Mouse (Mus musculus) kidney, postnatal 25 days (tissue): ENCODE results near the gene Prdm2.

ENCODE experiments used
- DNase-seq, 2 experiments: peaks; one replicate each; pipeline ENCODE4 v3.0.0; 2021; ENCODE audit warnings: mixed read lengths in 2 of 2

Prdm2 gene

DNA sequence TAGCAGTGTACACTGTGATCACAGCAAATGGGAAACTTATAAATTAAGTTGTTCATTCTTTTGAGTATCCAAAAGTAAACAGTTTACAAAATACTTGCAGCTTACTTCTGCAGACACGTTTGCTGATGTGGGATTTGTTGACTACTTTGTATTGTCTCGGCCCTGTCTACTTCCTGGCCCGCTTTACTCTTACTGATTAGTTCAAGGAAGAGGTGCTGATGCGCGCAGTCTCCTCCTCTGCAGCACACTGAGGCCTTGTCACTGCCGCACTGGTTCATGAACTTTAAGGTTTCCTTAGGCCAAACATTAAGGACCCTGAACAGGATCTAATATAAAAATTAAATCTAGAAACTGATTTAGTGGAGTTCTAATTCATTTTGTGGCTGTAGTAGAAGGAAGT is 58.2 kb downstream of the Prdm2 start:
- no peak for DNase-seq

DNA sequence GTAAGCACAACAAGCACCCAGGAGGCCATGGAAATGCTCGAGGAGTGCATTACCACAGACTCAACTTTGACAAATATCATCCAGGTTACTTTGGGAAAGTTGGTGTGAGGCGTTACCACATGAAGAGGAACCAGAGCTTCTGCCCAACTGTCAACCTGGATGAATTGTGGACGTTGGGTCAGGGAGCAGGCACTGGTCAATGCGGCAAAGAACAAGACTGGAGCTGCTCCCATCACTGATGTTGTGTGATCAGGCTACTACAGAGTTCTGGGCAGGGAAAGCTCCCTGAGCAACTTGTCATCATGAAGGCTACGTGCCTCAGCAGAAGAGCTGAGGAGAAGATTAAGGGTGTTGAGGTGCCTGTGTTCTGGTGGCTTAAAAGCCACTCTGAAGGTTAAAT is 60.2 kb downstream of the Prdm2 start:
- DNase-seq, result no peak

DNA sequence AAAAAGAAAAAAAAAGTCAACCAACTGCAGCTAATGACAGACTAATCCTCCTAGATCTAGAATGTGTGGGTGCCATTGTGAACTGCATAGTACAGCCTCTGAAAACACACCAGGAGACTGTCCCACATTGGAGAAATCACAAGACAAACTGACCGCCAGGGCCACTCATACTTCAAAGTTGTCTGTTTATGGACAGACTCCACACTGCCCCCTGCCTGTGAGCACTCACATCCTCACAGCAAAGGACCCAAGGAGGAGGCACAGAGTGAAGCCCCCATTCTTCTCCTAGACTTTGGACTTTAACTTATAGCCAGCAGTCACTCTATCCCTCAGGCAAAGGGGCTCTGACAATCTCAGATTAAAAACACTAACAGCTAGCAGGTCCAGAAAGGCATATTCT is 61.5 kb downstream of the Prdm2 start:
- DNase-seq, result peak; percentile 54 to 56

DNA sequence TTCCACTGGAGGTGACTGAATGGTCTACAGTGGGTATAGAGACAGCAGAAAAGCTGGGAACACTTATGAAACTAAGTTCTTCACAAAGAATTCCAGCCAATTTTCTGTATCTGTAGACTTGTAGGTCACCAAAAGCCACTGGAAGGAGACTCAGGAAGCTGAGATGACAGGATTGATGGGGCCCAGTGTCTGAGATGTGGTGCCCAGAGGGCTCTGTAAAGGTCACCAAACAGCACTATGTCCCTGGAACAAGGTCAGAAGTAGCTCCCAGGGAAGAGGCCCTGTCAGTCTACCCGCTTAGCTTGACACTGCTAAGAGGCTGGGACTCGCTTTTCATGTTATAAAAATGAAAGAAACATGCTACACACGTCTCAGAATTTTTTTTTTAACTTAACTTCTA is 65.1 kb downstream of the Prdm2 start:
- no peak for DNase-seq

DNA sequence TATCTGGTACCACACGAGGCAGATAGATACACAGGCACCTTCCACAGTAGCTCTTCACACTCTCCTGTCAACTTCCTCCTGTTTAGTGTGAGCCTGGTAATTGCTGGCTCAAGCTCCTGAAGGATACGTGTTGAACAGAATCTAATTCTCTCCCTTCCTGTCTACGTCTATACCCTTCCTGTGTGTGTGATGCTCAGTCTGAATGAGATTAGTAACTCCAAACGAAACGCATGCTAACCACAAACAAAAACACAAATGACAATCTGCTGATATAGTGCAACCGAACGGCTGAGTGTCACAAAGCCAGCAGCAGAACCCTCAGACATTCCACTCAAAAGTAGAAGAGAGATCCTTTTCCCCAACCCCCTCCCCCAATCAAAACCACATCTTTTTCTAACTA is 69.2 kb downstream of the Prdm2 start:
- DNase-seq, result no peak

DNA sequence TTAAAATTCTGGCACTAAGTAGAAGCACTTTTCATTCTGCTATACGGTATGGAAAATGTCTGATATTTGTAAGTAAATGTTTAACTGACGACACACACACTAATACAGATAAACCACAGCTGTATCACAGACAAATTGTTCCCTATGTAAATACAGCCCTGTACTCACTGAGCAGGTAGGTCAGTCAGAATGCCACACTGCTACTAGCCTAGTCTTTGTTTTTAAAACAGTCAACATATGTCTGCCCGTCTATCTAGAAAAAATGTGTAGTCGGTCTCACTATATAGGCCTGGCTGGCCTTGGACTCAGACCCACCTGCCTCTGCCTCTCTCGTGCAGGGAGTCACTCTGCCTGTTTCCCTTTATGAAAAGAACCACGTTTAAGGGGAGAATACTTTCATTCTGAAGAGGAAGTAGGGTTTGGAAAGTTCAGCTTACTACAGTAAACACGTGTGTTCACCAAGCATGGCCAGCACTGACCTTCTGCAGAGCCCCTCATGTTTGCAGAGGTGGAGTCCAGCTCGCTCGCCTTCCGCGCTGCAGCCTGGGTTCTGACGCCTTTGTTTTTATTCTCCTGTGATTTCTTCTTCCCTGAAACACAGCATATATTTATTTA is 71.0 kb downstream of the Prdm2 start:
- DNase-seq, result no peak

DNA sequence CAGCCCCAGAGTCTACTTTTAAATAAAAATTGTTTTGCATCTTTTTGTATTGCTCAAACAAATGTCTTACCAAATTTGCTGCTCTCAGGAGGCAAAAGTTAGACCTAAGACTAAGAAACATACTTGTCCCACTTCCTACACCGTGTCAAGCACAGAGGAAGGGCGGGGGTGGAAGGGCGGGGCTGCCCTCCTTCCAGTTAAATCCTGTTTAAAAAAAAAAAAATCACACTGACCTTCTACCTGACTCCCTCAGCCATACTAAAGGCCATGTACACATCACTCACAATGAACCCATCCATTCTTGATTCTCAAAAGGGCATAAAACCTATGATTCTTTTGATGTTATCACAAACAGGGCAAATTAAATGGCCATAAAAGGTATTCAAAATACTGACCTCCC is 71.9 kb downstream of the Prdm2 start:
- DNase-seq, result no peak

DNA sequence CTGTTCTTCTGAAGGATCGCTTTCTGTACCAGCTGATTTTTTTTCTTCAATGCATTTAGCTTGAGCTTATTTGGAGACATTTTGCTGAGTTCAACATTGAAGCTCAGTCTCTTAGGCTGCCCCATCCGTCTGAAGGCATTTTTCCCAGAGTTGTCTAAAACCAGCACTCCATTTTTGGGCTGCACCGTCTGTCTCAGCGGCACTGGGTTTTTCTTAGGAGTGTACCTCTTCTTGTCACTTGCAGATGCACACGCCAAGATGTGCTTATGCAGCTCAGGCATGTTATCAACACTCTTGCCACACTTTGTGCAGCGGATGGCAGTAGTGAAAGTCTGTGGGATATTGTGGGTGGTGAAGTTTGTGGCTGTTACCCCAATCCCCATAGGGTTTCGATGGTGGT is 80.4 kb downstream of the Prdm2 start:
- no peak for DNase-seq

DNA sequence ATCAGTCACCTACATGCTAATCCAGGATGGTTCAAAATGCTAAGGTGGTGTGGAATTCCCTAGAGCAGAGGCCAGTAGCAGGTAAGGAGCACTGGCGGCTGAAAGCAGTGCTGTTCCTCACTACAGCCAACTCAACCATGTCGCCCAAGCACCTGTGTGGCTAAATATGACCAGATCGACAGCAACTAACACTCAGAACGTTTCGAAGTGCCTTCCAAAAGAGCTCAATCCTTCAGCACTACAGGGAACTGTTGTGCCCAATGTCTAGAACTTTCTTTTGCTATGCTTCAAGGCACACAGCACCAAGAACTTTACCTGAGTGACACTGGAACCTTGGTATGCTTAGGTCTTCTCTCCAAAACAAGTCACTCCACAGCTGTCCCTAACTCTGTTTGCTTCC is 82.4 kb downstream of the Prdm2 start:
- DNase-seq, result no peak

DNA sequence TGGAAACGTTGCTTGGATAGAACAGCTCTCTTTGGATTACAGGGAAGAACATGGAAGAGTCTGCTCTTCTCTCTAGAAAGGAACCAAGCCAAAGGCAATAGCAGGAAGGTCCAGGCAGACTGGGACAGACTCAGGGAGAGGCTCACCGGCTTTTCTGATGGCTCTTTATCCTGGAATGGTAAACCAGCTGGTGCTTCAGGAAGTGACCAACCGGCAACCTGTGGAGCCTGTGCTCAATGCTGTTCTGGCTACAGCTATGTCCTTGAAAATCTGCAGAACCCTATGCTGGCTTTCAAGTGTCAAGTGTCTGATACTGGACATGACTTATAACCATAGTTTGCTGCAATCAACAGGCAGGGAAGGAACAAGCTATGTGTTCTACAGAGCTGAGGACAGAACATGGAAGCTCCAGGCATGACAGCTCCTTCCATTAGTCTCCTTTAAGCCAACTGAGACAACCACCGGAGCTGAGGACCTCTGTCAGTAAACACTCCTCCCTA is 83.5 kb downstream of the Prdm2 start:
- no peak for DNase-seq

DNA sequence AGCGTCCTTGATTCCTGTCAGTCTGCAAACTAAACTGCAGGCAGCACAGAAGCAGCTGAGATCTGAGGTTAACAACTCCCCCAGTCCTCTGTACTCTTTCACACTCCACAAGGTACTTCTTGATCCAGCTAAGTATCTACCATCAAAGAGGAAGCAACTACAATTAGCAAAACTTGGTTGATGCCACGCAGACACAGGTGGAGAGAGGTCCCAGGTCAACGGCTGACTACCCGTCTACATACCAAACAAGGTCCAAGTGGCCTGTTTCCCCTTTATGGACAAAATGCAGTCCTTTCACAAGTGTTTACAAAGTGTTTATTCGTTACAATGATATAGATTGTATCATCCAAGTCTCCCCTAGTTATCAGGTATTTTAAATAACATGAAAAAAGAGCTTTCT is 85.6 kb downstream of the Prdm2 start:
- no peak for DNase-seq

DNA sequence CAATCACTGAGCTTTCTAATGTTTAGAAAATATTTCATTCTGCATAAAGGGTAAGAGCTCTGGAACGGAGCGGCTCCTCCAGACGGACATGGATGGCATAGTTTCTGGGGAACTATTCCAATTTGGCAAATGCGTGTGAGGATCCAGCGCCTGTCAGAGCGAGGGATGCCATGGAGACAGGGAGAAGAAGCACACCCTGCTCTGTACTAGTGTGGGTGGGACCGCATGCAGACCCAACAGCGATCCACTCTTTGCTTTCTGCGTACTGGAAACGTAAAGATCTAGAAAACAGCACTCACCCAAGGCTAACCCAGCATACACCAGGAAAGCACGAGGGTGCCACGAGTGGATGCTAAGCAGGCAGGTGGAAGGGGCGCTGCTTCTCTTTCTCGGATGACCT is 86.3 kb downstream of the Prdm2 start:
- DNase-seq, result no peak

DNA sequence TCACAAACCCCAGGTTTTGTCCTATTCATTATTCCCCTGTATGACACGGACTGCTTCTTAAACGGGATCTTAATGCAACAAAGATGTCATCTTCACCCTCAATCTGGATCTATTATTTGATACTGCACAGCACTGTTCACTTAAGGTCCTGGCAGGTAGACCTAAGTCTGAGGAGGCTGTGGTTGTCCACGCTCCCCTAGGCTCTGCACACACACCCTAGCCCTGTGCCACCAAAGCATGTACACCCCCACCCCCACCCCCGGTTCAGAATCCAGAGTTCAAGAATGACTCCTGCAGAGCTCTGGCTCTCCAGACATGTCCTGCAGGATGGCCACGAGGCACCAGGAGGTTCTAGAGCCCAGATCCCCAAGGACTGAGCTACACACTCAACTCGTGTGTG is 87.5 kb downstream of the Prdm2 start:
- no peak for DNase-seq

DNA sequence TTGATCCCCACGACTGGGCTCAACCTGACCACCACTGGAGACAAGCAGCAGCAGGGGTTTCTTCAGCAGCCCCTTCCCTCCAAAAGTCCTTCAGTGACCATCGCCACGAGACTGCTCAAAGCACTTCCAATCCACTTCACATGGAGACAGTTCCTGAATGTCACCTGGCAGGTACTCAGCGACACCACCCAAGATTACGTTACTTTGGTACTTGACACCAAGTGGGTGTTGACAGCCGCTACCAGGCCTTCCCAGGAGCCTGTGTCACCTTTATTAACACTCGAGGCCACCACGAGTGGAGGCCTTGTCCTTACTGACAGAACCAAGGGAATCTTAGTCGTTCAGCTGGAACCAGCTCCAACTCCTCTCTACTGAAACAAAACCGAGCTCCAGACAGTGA is 89.8 kb downstream of the Prdm2 start:
- peak in 1 of 2 experiments; percentile 18 for DNase-seq

DNA sequence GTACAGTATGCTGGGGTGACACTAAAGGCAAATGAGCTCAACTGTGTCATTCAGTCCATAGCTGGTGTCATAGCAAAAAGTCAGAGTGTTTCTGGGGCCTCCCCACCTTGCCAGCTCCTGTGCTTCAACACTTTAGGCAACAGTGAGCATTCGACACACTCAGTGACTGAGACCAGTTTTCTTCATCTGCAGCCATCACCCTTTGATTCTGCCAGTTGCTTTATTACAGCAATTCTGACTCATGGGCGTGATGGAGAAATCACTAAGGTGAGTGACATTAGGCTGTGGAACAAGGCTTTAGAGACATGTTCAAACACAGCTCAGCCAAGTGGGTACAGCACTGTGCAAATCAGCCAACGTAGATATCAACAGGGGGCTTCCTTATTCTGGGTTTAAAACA is 91.6 kb downstream of the Prdm2 start:
- DNase-seq, result no peak

DNA sequence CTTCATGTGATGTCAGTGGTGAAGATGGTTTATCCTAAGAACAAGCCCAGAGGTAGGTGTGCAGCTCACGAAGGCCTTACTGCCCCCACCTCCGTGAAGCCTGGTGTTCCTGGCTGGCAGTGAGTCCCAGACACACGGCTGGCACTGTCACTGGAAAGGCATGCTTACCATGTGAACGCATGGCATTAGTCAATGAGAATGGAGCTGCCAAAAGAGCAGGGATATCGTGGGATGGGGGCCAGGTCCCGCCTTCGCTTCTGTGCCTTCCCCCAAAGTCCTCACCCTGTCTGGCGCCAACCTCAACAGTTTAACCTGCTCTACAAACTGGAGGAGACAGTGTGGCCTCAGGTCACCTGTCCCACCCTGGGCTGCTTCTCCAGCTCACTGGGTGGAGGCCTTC is 92.8 kb downstream of the Prdm2 start:
- DNase-seq, result no peak

DNA sequence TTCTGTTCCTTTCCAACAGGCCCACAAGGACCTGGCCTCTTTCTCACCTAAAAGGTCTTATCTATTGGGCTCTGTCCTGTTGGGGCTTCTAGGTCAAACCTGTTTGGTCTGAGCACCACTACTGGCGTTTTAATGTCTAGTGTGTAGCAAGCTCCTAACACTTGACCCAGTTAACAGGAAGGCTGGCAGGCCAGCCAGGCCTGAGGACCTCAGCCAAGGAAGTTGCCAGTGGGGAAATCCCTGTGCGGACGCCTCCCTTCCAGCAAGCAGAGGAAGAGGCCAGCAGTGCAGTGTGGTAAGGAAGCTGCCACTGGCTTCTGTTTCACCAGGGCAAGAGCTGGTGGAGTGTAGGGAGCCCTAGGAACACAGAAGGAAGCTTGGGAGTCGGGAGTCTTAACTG is 94.0 kb downstream of the Prdm2 start:
- DNase-seq, result peak; percentile 54 to 74

DNA sequence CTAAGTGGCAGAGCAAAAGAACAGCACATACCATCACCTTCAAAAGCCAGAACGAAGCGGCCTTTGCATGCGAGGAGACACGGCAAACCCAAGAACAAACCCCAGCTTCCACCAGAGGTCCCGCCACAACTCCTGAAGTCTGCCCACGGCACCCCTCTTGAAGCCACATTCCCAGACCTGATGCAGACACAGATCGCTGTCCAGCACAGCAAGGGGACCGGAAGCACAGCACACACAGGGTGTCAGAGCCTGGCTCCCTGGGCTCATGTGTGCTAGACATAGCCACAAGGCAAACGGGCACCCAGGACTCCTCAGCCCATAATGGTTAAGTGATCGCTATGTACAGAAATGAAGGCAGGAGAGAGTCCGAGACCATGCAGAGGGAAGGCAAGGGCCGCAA is 96.9 kb downstream of the Prdm2 start:
- DNase-seq, result no peak

DNA sequence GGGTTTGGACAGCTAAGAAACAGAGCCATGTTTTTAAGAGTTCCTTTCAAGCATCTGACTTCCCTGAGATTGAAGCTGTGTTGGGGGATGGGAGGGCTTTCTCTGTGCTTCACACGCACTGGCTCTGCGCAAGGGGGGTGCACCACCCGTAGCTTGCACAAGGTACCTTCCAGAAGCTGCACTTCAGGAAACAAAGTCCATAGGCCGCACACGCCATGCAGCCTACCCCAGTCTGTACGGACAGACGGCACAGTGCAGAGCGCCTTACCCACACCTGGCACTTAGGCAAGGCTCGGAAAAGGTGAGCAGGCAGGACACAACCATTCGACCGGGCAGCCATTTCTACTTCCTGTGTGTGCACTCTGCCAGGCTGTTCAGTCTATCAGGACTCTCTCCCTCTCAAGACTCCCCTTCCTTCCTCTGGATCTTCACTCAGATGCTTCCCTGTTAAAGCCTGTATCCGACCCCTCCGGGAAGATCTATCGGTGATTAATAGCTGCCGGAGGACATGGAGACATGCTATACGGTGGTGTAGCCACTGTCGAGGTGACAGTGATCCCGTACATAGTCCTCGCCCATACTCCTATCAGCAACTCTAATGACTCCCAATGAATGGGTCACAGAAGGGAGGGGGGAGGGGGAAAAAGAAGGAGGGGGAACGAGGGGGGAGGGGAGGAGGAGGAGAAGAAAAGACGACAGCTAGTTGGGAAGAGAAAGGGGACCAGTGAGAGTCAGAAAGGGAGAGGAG is 98.4 kb downstream of the Prdm2 start:
- DNase-seq, result no peak

DNA sequence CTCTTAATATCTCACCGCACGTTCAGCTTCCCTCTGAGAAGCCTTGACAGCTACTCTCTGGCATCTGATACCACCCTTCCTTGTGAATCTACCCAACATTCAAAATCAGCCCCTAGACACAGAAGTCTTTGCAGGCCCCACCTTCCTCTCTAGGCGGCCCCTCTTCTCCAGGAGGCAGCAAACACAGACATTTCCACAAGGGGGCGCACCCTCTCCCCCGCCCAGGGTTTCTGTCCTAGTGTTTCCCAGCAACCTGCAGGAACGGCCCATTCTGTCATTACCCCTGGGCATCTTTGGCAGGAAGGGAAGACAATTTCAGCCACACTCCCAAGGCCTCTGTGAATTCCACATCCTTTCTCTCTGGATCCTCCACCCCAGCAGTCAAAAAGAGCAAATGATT is 99.8 kb downstream of the Prdm2 start:
- peak; percentile 72 to 74 for DNase-seq

DNA sequence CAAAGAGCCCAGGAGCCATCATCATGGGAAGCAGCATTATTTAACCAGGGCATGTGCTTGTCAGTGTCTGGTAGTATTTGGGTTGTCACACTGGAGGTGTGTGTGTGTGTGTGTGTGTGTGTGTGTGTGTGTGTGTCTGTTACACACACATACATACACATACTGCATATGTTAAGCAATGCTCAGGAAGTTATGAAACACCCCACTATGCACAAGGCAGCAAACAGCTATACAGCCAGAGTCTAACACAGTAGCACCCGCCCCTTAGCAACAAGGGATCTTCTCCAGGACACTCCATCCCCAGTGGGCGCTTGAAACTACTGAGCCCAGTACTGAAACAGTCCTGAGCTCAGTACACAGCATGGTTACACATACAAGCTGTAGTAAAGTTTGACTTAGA is 100.4 kb downstream of the Prdm2 start:
- no peak for DNase-seq

DNA sequence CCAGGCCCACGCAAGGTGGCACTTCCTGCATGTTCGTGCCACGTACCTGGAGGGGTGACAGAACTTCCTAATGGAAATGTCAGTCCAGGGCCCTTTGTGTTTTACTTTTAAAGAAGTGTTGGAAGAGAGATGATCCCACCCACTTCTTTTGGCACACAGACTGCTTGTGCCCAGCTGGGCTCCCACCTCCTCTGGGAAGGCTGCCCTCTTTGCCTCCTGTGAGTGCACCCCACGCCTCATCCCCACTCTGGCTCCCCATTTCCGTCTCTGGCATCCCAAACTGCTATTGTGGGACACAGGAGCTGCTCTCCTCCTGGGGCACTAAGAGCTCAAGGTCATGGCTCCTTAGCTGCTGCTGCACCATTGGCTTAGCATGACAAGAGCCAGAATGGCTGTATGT is 100.9 kb downstream of the Prdm2 start:
- DNase-seq, result no peak

DNA sequence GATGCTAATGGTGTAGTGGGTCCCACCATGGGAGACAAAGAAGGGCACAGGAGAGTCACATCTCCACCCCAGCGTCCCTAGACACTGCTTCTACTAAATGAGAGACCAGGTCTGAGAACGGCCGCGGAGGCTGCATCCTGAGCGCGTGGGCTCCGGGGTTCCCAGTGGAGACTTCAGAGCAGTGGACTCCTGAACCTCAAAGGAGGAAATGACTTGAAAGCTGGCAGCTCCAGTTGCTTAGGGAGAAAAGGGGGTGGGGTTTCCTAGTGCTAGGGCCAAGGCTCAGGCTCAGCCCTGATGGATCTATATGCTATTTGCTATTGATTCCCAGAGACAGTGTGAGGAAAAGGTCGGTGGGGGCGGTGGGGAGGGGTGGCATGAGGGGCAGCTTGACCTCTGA is 104.2 kb downstream of the Prdm2 start:
- peak; percentile 48 to 57 for DNase-seq

DNA sequence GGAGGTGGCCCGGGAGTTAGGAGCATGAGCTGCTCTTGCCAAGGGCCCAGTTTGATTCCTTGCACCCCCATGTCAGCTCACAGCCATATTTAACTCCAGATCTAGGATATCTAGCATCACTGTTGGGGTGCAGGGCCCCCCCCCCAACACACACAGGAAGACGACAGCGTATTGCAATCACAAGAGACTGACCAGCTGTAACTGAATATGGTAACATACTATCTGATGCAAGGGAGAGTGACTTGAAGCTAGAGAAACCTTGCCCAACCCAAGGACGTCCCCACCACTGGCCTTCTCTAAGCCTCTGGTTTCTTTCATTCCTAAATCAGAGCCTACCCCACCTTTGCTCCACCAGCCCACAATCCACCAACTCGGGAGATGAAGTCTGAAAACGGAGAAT is 105.8 kb downstream of the Prdm2 start:
- DNase-seq, result no peak

DNA sequence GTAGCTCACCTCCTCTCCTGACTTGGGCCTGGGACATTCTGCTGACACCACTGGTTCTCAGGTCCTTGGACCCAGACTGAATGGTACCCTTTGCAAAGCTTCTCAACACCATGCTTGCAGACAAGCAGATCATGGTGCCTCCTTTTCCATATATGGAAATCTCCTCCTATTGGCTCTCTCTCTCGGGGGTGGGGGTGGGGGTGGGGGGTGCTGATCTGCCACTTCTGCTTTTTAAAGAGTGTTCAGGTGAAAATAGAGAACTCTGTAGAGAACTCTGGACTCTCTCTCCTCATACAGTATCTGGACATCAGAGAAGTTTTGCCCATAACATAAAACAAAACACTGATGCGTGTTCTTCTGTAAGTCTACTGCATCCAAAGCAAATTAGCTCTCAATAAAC is 106.2 kb downstream of the Prdm2 start:
- DNase-seq, result no peak
